Mouse (Mus musculus) frontal cortex, postnatal 14 days (tissue): ENCODE measurements around the gene Rhoh.

ENCODE experiments used
- DNase-seq, 2 experiments: peaks; one replicate each; pipeline ENCODE4 v3.0.0; 2022; ENCODE audit warnings: low spot score in 2 of 2

Gene Rhoh

GRCm38 (mm10) chr5:65921477-65922138 lies 60.6 kb downstream of the Rhoh start:
- no peak for DNase-seq

DNA sequence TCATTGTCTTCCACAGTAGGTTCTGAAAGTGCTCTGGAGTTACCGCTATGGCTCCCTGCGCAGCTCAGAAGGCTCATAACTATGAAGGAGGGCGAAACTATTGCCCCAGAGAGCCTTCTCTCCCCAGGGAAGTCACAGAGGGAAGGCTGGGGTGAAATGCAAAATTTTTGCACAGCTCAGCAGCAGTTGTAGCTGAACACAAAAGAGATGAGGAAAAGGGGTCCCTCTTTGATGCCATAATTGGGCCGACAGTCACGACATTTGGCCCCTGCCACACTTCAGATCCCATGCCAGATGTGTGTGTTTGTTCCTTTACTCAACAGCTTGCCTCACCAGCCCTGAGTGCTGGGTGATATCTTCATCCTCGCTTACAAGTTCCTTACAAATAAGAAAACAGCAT lies 65.7 kb downstream of the Rhoh start:
- no peak for DNase-seq

- DNase-seq = no peak
Observed at GRCm38 (mm10) chr5:65929162-65929561, 68.1 kb downstream of the Rhoh start.

DNA sequence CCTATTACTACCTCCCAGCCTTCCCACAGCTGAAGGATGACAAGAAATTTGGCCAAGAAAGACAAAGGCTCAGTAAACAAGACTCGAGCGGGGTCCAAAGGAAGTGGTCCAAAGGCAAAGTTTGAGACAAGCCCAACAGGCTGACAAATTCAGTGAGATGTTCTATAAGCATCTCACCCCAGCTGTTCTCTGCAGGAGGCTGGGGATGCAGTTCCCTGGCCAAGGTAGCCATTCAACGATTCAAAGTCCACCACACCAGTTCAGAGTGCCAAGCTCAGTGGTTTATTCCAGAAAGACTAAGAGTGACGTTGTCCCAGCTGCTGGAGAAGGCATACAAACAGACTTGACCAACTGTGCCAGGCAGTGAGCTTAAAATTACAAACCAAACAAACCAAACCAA lies 69.2 kb downstream of the Rhoh start:
- DNase-seq = no peak

DNA sequence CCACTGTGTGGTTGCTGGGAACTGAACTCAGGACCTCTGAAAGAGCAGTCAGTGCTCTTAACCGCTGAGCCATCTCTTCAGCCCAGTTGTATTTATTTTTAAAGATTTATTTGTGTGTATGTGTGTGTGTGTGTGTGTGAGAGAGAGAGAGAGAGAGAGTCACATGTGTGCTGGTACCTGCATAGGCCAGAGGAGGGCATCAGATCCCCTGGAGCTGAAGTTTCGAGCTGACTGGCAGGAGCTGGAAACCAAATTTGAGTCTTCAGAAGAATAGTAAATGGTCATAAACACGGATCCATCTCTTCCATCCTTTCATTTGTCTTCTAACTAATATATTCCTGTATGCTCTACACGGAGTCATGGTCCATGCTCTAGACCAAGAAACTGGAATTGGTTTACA lies 72.2 kb downstream of the Rhoh start:
- DNase-seq = no peak

DNA sequence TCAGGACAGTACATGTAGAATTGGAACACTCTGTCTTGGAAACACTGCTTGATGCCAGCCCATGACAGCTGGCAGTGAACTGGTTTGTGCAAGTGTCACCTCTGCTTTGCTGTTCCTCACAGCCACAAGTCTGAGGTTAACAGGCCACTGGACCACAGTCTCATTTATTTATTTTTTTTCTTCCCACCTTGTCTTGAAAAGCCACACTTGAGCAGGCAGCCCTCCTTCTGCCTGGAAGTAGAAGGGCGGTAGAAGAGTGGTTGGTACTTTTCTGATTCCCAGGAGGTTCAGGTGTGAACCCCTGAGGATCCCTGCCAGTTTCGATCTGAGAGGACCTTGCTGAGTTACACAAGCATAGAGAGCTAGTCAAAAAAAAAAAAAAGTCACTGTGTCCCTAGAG lies 72.8 kb downstream of the Rhoh start:
- DNase-seq = no peak

DNA sequence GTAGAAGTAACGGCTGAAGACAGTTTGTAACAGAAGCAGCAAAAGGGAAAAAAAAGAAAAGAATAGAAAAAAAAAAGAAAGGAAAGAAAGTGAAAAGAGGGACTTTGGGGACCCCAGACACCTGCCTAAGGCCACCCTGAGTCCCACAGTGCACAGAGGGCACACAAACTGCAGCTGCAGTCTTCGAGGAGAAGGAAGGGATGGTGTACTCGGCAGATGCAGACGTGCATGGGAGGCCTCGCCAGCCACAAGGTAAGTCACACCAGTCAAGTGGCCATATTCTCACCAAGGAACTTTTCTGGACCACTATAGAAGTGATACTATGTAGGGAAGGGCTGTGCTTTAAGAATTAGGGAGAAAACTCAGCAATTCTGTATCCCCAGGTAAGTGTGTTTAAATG lies 73.8 kb downstream of the Rhoh start, which contains the start of gene Chrna9:
Chrna9 (plus strand) TSS at position 139 of the 400 bp plus-strand sequence.
- no peak for DNase-seq

GRCm38 (mm10) chr5:65937011-65937726 lies 76.2 kb downstream of the Rhoh start:
- DNase-seq = no peak

GRCm38 (mm10) chr5:65937998-65938715 lies 77.1 kb downstream of the Rhoh start:
- DNase-seq = peak; percentile 57 to 73

- no peak for DNase-seq
Observed at GRCm38 (mm10) chr5:65941145-65941544, 80.1 kb downstream of the Rhoh start.
